8 mouse cellular contexts compared by ENCODE assay signal in the genomic region with DNA sequence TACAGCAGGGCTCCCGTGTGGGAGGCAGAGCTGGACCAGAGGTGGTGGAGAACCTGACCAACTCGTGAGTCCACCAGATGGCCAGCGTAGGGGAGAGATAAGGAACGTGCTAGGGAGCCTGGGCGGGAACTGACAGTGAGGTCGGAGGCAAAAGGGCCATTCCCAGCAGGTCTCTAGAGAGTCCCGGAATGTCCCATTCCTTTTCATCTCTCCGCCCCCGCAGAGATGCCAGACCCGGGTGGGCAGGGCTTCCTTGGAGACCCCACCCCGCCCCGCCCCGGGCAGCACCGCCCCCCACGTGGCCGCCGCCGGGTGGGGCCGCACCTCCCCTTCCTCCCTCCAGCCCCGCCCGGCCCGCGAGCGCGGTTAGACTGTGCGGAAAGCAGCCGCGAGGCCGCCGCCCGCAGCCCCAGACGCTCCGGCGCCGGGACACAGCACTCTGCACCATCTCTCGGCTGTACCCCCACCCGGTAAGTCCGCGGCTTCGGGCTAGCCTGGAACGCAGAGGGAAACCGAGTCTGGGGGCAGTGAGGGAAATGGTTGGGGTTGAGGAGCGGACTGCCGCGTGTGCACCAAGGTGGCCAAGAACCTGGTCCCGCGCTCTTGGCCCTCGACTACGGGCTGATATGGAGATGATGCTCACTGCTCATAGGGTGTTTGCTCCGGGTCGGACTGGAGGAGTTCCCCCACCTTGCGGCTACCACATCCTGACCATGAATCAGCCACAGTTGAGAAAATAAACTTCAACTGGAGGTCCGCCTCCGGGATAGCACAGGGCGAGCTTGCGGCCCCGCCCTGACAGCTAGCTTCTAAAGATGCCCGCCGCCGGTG. TPM values are rescaled to one million over a fixed set of nuclear protein-coding genes. Genes with fewer than 3 reads are reported as not detected.
DNase-seq lines count a peak whose midpoint lies in the region; ATAC-seq and TF ChIP-seq lines count a peak whose summit lies in the region.

TSS of gene Inf2 (plus strand) at position 359 of the 831 bp plus-strand sequence.

- 1% methylated on average over 58 of the region's 60 CpGs for WGBS in hindbrain, embryonic 15.5 days

- no peak for TF ChIP-seq CTCF in Patski (IDR thresholded peaks at IDR 0.05)
- no peak for TF ChIP-seq CTCF in gastrocnemius, adult 2 months (IDR thresholded peaks at IDR 0.05)

- POLR2A ChIA-PET in Patski (lab: Charles Lee), result interaction anchor here (1.2 kb wide), 1 partner anchor 35 kb away, joined by 4 read pairs; no protein-coding TSS in a partner anchor

- H3K36me3 ChIP-seq in hindbrain, embryonic 15.5 days, result no peaks in the 10 kb centered on the region

- H3K27me3 ChIP-seq in Patski, result no peaks in the 10 kb centered on the region
- H3K27me3 ChIP-seq in hindbrain, embryonic 15.5 days, result peaks cover 23% of the 10 kb centered on the region

- ATAC-seq in Patski, result peak; percentile 58
- peak; percentile 55 for ATAC-seq in common myeloid progenitor, adult 5-6 weeks (replicated peaks; ENCODE audit: low read depth, poor library complexity, severe bottlenecking)
- peak; percentile 74 for ATAC-seq in hindbrain, embryonic 15.5 days (ENCODE audit: low FRiP score, low read depth)

- peak within 1 kb of the TSS; percentile 87 for H3K4me2 ChIP-seq in hindbrain, embryonic 15.5 days

- H3K27ac ChIP-seq in gastrocnemius, adult 2 months, result peak within 1 kb of the TSS; percentile 93
- no peak within 1 kb of the TSS for H3K27ac ChIP-seq in hindbrain, embryonic 15.5 days (replicated peaks)

- CTCF ChIA-PET in Patski (lab: Charles Lee), result interaction anchor here (1.2 to 3.2 kb wide), 3 partner anchors 9 to 36 kb away, joined by 3 to 14 read pairs (median 5); no protein-coding TSS in a partner anchor

- H3K4me1 ChIP-seq in hindbrain, embryonic 15.5 days (replicated peaks), result peaks cover 17% of the 10 kb centered on the region

- no peak for DNase-seq in Patski (ENCODE audit: low read depth, low spot score)
- peak; percentile 90 for DNase-seq in gastrocnemius, adult 2 months
- DNase-seq in layer of hippocampus, postnatal 36 days, result peak; percentile 85 to 87
- DNase-seq in lung, postnatal 14 days, result peak; percentile 88
- peak; percentile 84 for DNase-seq in ovary, postnatal 36 days (ENCODE audit: low spot score)
- peak; percentile 83 to 86 for DNase-seq in thymus, postnatal 36 days

- in situ Hi-C loops in Patski (cut with MboI; ENCODE audit: low pct_unique_long_range_greater_than_20kb), result no loop called here

- no peaks in the 10 kb centered on the region for H3K9me3 ChIP-seq in hindbrain, embryonic 15.5 days

- H3K4me3 ChIP-seq in gastrocnemius, adult 2 months, result peak within 1 kb of the TSS; percentile 85
- peak within 1 kb of the TSS; percentile 46 for H3K4me3 ChIP-seq in hindbrain, embryonic 15.5 days

- intact Hi-C loops in gastrocnemius, adult 2 months (cut with DNase I), result no loop called here

- H3K9ac ChIP-seq in hindbrain, embryonic 15.5 days, result peak within 1 kb of the TSS; percentile 30

RNA-seq across cellular contexts. Expression of gene Inf2, which starts in this region (rescaled TPM):
- 59.8 TPM for polyA plus RNA-seq in Patski (2021)
- 4.8 and 7.0 TPM in 2 replicates for total RNA-seq in common myeloid progenitor, adult 5-6 weeks (2017)
- total RNA-seq in gastrocnemius, adult 2 months (2021), result 10 to 100 TPM in 1 of 2 experiments, 1 to 10 TPM in 1; 8.2 to 13.0 TPM
- polyA plus RNA-seq in hindbrain, embryonic 15.5 days (2015; fragmentation: Nextera tagmentation; extraction: Ambion mirVana), result 0.89 and 1.0 TPM in 2 replicates
- total RNA-seq in layer of hippocampus, postnatal 36 days (2021), result 100 to 1,000 TPM; 127 to 142 TPM

Comparison
In these comparisons a context has a peak if more than half of its experiments do, and no peak if none do; other contexts are left out.
1. RNA of gene Inf2 (total RNA-seq): 127 to 142 TPM in layer of hippocampus, postnatal 36 days; 8.2 to 13.0 TPM in gastrocnemius, adult 2 months and 4.8 to 7.0 TPM in common myeloid progenitor, adult 5-6 weeks; every median in the first group is over 4 times any median in the second.
2. RNA of gene Inf2 (polyA plus RNA-seq): 59.8 TPM in Patski (single experiment); 0.89 to 1.0 TPM in hindbrain, embryonic 15.5 days; every median in the first group is over 10 times any median in the second.
3. Peak in every context shown above with its lines, with median percentiles within 50 percentile points of each other: ATAC-seq.